Mouse (Mus musculus): ENCODE measurements around the gene Gm49395.

The Gm49395 gene

DNA sequence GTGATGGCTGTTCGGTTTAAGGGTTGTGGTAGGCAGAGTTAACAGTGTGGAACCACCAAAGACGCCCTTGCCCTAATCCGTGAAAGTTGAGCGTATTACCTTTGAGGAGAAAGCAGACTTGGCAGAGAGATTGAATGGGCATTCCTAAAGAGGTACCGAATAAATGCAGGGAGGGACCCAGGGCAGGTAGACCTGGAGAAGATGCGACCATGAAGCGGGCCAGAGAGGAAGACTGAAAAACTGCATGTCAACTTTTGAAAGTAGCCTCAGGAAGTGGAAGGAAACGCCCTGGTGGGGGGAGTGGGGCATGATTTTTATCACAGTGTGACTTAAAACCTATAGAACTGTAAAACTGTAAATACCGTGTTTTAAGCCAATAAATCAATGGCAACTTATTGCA lies 2.3 kb downstream of the Gm49395 start:
- CTCF ChIA-PET, result no interaction called here

GRCm38 (mm10) chr13:115098227-115098626 lies 3.5 kb downstream of the Gm49395 start:
- CTCF ChIA-PET, result interaction anchor here (0.5 kb wide), 1 partner anchor 260 kb away, joined by 3 read pairs; no protein-coding TSS in a partner anchor

GRCm38 (mm10) chr13:115096965-115097364 lies 4.8 kb downstream of the Gm49395 start:
- CTCF ChIA-PET, result no interaction called here

DNA sequence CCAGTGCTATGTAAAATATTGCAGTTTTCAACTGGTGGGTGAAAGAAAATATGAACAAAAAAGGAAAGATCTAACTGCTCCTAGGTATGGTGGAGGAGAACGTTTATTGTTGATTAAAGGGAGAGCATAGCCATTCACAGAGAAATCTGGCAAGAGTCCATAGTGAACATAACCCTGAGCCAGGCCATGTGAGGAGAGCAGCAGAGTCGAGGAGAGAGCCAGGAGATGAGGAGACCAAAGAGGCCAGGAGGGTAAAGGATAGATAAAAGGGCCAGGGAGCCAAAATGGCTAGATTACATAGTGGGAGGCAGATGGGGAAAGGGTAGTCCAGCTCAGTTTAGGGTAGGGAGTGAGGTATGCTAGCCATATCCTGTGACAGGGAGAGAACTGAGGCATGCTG lies 5.5 kb downstream of the Gm49395 start:
- CTCF ChIA-PET, result no interaction called here

DNA sequence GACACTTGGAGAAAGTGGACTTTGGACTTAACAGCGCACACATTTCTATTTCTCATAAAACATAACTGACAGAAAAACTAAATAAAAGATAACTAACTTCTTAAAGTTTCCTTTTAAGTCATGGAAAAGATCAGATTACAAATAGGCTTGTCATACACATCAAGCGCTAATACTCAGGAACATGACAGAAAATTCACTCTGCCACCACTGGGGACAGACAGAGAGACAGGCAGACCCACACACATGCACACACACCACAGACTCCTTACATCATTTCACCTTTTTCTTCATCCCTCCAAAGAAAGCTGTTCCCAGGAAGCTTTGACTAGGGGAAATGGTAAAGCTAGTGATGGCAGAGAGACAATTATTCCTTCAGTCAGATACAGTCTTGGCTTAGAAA lies 6.3 kb downstream of the Gm49395 start:
- CTCF ChIA-PET, result no interaction called here

- CTCF ChIA-PET, result interaction anchor here (0.6 kb wide), 1 partner anchor 58 kb away, joined by 7 read pairs; no protein-coding TSS in a partner anchor
These were observed 10.2 kb downstream of the Gm49395 start for GRCm38 (mm10) chr13:115091511-115091910.

DNA sequence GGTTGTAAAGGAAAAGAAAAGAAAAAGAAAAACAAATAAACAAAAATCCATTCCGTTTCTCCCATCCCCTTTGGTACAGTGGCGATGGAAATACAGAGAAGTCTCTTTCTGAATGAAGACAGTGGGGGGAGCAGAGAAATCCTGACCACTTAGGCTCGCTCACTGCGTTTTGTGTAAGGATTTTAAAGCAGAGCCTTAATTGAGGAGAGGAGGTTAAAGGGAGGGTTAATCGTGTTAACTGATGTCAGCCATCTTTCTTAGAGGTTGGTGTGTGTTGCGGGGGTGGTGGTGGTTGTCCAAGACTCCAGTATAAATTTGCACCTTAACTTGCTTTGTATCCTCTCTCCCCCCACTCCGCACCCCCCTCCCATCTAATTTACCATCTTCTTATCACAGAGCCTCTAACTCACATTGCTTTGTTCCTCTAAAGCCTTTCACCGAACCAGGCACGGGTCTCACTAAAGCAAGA lies 10.7 kb downstream of the Gm49395 start:
- CTCF ChIA-PET, result no interaction called here

- CTCF ChIA-PET, result no interaction called here
These were observed 11.4 kb downstream of the Gm49395 start, which contains the start of gene Pelo for GRCm38 (mm10) chr13:115090069-115090976. Gene Pelo, minus strand, starts transcription at chr13:115090186.

GRCm38 (mm10) chr13:115089395-115090025 lies 12.2 kb downstream of the Gm49395 start:
- CTCF ChIA-PET, result no interaction called here

- CTCF ChIA-PET, result interaction anchor here (0.6 kb wide), 1 partner anchor 169 kb away, joined by 4 read pairs; no protein-coding TSS in a partner anchor
These were observed 12.7 kb downstream of the Gm49395 start for GRCm38 (mm10) chr13:115089020-115089394.

DNA sequence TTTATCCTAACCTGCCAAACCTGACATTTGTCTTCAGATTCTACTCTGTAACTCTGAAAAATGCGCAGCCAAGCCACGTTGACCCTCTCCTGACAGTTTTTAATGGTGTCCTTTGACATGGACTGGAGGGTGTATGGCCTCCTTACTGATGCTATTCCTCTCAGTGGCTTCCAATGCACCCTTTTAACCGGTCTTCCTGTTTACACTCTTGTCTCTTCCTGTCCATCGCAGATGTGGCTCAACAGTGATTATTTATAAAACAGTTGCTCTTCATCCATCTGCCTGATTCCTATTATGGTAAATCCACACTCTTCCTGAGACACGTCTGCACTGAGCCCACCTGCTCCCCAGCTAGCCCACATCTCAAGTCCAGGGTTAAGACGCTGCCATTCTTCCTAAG lies 15.7 kb downstream of the Gm49395 start:
- CTCF ChIA-PET, result no interaction called here

- CTCF ChIA-PET, result no interaction called here
These were observed 19.4 kb downstream of the Gm49395 start for GRCm38 (mm10) chr13:115082339-115082738.

- CTCF ChIA-PET, result no interaction called here
These were observed 21.6 kb downstream of the Gm49395 start for GRCm38 (mm10) chr13:115079996-115080585.

DNA sequence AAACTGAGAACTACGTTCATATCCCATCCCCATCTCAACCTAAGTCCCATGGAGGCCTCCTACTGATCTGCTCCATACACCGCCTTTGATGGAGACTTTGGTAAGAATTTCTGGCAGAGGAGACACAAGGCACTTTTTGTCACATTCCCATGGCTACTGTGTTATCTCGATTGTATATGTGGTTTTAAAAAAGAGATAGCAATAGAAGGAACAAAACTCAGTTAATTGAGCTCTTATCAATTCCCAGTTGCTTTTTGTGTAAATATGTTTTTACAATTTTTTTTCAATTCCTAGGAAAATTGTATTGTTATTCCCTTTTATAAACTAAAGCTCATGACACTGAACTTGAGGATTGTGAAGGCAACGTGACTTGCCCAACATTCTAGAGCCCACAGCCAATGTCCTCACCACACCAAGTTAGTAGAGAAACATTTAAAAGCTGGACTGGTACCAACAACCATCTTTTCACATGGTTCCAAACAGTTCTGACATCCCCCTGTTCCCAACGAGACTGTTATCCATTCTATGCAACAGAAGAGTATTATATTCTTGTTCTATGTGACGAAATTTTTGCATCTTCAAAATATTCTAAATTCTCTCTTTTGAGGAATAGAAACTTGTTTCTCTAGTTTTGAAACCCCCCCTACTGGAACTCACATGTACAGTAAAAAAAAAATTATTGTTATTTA lies 22.6 kb downstream of the Gm49395 start:
- CTCF ChIA-PET, result no interaction called here

- CTCF ChIA-PET, result no interaction called here
These were observed 24.2 kb downstream of the Gm49395 start for GRCm38 (mm10) chr13:115077346-115078134.

DNA sequence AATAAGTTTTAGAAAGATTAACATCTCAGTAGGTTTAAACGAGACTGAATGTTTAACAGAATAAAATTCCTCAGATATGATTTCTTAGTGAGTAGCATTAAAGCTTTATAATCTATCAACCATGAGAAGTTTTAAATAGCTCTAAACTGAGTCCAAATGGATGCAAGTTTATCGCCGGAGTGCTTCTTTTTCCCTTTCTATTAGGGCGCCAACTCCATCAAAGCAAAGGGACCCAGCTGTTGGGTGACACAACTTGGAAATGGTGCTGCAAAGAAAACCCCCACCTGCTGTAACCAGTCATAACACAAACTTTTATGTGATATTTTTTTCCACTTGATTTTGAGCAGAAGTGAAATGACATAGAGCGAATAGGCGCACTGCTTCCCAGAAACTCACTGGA lies 29.3 kb downstream of the Gm49395 start:
- CTCF ChIA-PET, result interaction anchor here (0.7 kb wide), 1 partner anchor 144 kb away, joined by 3 read pairs; no protein-coding TSS in a partner anchor

DNA sequence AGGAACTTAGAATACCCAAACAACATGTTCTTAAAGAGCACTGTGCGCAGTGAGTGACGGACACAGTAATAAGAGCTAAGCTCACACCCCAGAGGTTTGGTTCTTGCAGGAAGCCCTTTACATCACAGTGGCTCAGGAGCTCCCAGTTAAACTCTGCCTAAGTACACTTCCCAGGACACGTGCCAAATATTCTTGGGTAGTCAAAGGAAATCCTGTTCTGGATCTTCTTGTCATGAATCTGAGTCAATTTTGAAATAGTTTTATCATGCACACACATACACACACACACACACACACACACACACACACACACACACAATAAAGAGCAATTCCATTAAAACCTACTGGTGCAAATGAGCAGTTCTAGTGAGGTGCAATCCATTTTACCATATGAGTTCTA lies 30.3 kb downstream of the Gm49395 start:
- CTCF ChIA-PET, result no interaction called here

DNA sequence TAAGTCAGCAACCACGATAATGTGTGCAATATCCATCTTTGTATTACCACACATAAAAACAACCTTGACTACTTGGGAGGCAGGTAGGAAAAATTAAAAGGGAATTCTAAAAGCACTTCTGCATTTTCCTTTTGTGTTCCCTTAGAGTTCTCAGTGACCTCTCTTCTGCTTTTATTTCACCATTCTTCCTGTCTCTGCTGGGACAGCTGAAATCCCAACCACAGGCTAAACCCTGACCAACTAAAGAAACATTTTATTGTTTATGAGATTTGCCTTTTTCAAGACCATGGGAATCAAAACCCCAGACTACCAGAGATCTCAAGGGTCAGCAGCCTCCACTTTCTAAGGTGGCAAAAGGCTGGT lies 33.8 kb downstream of the Gm49395 start:
- CTCF ChIA-PET, result no interaction called here

DNA sequence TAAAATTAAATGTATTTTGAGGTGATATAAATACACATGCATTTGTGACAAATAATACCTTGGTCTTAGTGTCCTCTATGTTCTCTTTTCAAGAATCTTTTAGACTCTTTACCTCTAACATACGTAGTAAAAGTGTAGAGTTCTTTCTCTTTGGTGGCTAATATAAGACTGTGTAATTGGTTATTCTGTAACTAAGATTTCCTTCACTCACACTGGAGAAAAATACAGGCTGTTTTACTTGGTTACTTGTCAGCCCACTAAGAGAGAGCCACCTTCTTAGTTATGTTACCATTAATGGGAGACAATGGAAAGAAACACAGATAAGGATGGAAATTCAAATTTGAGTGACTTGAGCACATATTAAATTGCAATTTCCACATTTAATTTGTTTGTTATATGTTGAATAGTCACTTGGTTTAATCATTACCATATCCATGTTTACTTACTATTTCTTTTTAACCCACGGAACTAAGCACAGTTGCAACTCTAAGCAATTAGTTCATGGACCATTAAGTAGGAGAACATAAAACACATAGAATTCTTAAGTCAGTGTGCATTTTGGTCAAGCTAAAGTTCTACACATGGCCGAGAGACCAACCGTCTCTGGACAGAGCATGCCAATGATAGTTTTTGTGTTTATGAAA lies 34.3 kb downstream of the Gm49395 start:
- CTCF ChIA-PET, result no interaction called here

GRCm38 (mm10) chr13:115057555-115057954 lies 44.2 kb downstream of the Gm49395 start:
- CTCF ChIA-PET, result no interaction called here

DNA sequence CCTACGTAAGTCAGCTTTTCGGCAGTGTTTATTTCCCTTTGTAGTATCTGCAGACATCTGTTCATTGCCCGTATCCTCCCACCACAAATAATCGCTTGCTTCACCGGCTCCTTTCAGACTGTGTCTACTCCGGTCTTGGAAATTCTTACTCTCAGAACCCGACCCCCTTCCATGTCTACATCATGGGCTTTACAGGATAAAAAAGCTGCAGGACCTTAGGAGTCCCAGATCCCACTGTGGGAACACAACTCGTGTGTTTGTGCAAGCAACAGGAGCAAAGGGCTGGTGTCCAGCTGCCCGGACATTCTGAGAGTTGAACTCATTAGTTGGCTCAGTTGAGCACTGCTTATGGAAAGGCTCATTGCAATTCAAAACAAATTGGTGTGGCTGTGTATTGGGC lies 46.9 kb downstream of the Gm49395 start:
- CTCF ChIA-PET, result no interaction called here
